Mouse (Mus musculus) megakaryocyte, adult 5-6 weeks (primary cell): ENCODE data around the gene Tpcn1. TPM values are rescaled to one million over a fixed set of nuclear protein-coding genes. Genes with fewer than 3 reads are reported as not detected.

ENCODE experiments used
- ATAC-seq: 2 replicates; pipeline ENCODE4 v1.8.0; 2016; ENCODE audit warnings: mild to moderate bottlenecking, inconsistent platforms; ENCODE audit not compliant: poor library complexity, severe bottlenecking
- total RNA-seq, 2 experiments: library from RNA; stranded (forward) in 1 of 2; stranded (reverse) in 1 of 2; fragments of 153-499, 151-499 nt in 1 of 2; fragments of 221-1000, 200-1000 nt in 1 of 2; gene quantifications; 2 replicates each; pipeline versions ENCODE4 v1.2.3 to v1.2.4; 2015 to 2017

Tpcn1 gene
- total RNA-seq, 2 experiments from 2014 or later = 15.8 to 38.3 TPM

DNA sequence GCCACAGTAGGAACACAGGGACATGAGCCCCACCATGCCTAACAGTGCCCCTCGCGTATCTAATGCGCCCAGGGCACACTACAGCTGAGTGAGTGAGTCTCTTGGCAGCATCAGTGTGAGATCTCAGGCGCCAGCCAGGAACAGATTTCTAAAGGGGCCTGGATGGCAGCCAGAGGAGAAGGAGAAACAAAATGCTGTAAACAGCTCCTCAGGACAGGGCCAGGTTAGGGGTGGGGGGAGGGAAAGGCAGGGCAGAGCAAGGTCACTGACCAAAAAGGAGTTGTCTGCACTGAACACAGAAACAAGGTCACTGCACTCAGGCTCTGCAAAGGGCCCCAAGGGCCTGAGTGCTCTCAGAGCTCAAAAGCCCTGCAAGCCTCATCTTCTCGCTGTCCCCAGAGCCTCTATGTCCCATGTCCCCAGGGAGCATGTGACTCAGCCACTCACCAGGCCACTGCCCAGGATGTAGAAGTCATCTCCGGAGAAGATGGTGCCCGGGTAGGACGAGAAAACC is 97.7 kb downstream of the Tpcn1 start:
- ATAC-seq = no peak

DNA sequence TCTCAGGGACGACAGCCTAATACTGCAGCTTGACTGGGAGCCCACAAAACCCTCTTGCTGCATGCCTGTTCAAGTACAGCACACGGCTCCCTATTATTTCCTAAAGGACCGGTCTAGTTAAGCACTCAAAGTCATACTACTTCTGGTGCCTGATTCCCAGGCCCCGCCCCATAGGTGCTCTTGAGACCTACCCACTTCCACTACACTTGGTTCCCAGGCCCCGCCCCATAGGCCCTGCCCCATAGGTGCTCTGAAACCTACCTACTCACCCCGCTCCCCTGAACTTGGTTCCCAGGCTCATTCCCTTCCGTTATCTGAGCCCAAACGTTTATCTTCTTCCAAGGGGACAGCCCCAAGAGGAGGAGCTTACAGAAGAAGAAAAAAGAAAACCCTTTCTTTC is 100.6 kb downstream of the Tpcn1 start:
- ATAC-seq = no peak

Other genes with a start within 250 kb of the Tpcn1 start
- not detected in 2 replicates for gene Lhx5, start 157.0 kb downstream of the Tpcn1 start, total RNA-seq (2015)
- gene Lhx5, start 157.0 kb downstream of the Tpcn1 start, total RNA-seq (2017) = not detected in 2 replicates
- 0.49 TPM in 1 of 2 replicates, not detected in the other for gene Sdsl, start 115.9 kb downstream of the Tpcn1 start, total RNA-seq (2015)
- gene Sdsl, start 115.9 kb downstream of the Tpcn1 start, total RNA-seq (2017) = 0.55 and 0.61 TPM in 2 replicates
- not detected in 2 replicates for gene Sds, start 112.1 kb downstream of the Tpcn1 start, total RNA-seq (2015)
- gene Sds, start 112.1 kb downstream of the Tpcn1 start, total RNA-seq (2017) = not detected in 2 replicates
- gene Plbd2, start 85.0 kb downstream of the Tpcn1 start, total RNA-seq (2015) = 7.8 and 10.5 TPM in 2 replicates
- 7.9 and 10.2 TPM in 2 replicates for gene Plbd2, start 85.0 kb downstream of the Tpcn1 start, total RNA-seq (2017)
- 31.7 and 36.8 TPM in 2 replicates for gene Slc8b1, start 77.5 kb downstream of the Tpcn1 start, total RNA-seq (2015)
- 44.1 and 60.5 TPM in 2 replicates for gene Slc8b1, start 77.5 kb downstream of the Tpcn1 start, total RNA-seq (2017)
- 0.18 and 0.98 TPM in 2 replicates for gene Iqcd, start 343 bp upstream of the Tpcn1 start, total RNA-seq (2015)
- 0.11 and 0.45 TPM in 2 replicates for gene Iqcd, start 343 bp upstream of the Tpcn1 start, total RNA-seq (2017)
- 1.5 and 3.0 TPM in 2 replicates for gene Rita1, start 23.9 kb upstream of the Tpcn1 start, total RNA-seq (2015)
- gene Rita1, start 23.9 kb upstream of the Tpcn1 start, total RNA-seq (2017) = 2.2 and 3.2 TPM in 2 replicates
- gene Ddx54, start 24.1 kb upstream of the Tpcn1 start, total RNA-seq (2015) = 7.7 and 7.9 TPM in 2 replicates
- 21.3 and 22.6 TPM in 2 replicates for gene Ddx54, start 24.1 kb upstream of the Tpcn1 start, total RNA-seq (2017)
- gene Cfap73, start 45.6 kb upstream of the Tpcn1 start, total RNA-seq (2015) = not detected in 2 replicates
- not detected in 2 replicates for gene Cfap73, start 45.6 kb upstream of the Tpcn1 start, total RNA-seq (2017)
- 0.05 TPM in 1 of 2 replicates, not detected in the other for gene Rasal1, start 60.1 kb upstream of the Tpcn1 start, total RNA-seq (2015)
- gene Rasal1, start 60.1 kb upstream of the Tpcn1 start, total RNA-seq (2017) = not detected in 2 replicates
- gene Dtx1, start 123.3 kb upstream of the Tpcn1 start, total RNA-seq (2015) = 0.30 and 0.40 TPM in 2 replicates
- gene Dtx1, start 123.3 kb upstream of the Tpcn1 start, total RNA-seq (2017) = not detected in 2 replicates
- 13.0 and 13.2 TPM in 2 replicates for gene Oas2, start 161.2 kb upstream of the Tpcn1 start, total RNA-seq (2015)
- 3.9 and 7.5 TPM in 2 replicates for gene Oas2, start 161.2 kb upstream of the Tpcn1 start, total RNA-seq (2017)
- 20.8 and 22.8 TPM in 2 replicates for gene Oas3, start 189.0 kb upstream of the Tpcn1 start, total RNA-seq (2015)
- 11.1 and 11.7 TPM in 2 replicates for gene Oas3, start 189.0 kb upstream of the Tpcn1 start, total RNA-seq (2017)
- gene Oas1e, start 206.9 kb upstream of the Tpcn1 start, total RNA-seq (2015) = 0.39 TPM in 1 of 2 replicates, not detected in the other
- gene Oas1e, start 206.9 kb upstream of the Tpcn1 start, total RNA-seq (2017) = not detected in 2 replicates
- 2.2 and 2.8 TPM in 2 replicates for gene Oas1c, start 223.8 kb upstream of the Tpcn1 start, total RNA-seq (2015)
- 0.44 and 1.1 TPM in 2 replicates for gene Oas1c, start 223.8 kb upstream of the Tpcn1 start, total RNA-seq (2017)